Mouse (Mus musculus): Measurements from ENCODE around the gene Pik3c2b.
"Not testable (repeated sequence)": the region's sequence is repeated elsewhere in the genome, so short reads cannot be mapped to it uniquely, and the experiment has no call there.

Gene Pik3c2b

DNA sequence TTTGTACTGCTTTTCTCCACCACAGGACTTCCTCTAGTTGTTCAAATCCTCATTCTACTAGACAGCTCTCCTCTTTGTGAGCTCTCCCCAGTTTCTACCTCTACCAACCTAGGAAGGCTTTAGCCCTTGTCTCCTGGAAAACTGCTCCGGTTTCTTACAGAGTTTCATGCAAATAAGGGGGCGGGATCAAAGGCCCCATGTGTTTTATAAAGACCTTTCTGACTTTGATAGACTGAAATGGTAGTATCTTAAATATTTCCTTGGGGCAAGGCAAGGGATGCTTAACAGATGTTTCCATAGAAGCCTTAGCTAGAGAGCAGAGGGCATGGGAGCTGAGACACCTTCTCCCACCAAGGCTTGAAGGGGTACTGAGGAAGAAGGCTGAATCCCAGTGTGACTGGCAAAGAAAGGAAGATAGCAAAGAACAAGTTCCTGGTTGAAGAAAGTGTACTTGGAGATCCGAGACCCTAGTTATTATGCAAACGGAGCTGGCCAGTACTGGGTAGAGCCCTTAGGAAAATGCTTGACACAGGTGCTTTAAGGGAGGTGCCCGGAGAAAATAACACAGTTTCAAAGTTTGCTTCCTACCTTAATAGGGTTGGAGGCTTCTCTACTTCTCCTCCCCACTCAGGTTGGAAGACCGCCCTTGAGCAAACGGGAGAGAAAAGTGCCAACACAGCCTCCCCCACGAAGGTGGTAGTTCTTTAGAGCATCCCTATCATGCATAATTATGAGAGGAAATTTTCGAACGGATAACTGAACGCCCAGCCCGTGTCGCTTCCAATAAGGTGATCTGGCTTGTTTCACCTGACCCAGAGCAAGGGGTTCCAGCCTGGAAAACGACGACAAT lies at the start of gene Pik3c2b:
Pik3c2b (plus strand) TSS at position 657 of the 850 bp plus-strand sequence.
- DNase-seq: no peak

DNA sequence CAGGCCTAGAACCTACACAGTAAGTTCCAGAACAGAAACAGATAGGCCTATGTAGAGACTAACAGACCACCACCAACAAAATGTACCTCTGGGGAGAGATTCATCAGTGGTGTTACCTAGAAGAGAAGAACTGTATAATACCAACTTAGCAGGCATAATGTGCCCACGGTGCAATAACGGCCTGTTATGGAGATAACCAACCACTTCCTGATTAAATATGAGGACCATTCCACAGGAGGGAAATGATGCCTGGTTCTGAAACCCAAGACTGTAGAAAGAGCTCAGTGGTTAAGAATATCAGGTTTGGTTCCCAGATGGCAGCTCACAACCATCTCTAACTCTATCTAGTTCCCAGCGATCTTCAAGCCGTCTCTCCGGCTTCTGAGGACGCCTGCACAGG lies 45.1 kb upstream of the Pik3c2b start:
- DNase-seq: no peak

DNA sequence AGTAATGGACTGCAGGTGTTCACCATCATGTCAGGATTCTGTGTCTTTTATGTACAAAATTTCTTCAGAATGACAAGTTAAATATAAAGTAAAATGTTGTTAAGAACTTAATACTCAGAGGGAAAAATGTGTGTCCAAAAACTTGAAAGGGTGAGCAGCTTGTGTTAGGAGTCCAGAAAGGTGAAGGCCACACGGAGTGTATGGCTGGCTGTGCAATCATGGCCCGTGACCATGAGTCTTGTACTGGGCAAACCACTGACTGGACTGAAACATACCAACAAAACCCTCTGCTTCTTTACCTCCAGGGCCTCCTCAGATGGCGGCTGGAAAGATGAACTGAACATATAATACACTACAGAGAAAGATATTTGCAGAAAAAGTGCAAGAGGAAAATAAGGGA lies 38.9 kb upstream of the Pik3c2b start:
- no peak for DNase-seq

DNA sequence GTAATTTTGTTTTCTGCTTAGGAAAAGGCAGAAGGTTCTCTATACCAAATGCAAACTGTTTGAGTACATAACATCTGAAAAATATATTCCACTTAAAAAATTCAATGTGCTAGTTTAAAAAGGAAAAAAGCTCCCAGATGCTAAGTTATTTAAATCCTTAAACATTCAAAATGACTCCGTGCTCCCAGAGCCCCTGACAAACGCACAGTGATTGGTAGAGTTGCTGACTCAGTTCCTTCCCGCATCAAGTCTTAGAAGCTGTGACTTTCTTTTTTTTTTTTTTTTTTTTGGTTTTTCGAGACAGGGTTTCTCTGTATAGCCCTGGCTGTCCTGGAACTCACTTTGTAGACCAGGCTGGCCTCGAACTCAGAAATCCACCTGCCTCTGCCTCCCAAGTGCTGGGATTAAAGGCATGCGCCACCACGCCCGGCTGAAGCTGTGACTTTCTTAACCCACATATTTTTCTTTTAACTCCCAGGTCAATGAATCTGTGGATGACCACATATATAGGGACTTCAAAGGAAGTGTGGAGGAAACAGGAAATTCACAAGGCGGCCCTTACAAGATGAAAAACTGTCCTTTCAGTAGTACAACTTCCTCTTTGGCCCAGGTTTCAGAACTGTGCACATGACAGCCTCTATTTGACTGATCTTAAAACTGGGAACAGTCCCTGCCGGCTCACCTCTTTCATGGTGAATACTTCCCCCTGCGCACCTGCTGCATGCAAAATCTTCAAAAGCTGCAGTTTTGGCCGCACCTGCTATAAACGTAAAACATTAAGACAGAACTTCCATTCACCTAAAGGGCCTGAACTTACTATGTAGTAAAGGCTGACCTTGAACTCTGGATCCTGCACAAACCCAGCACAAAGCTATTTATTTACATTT lies 33.3 kb upstream of the Pik3c2b start:
- no peak for DNase-seq

DNA sequence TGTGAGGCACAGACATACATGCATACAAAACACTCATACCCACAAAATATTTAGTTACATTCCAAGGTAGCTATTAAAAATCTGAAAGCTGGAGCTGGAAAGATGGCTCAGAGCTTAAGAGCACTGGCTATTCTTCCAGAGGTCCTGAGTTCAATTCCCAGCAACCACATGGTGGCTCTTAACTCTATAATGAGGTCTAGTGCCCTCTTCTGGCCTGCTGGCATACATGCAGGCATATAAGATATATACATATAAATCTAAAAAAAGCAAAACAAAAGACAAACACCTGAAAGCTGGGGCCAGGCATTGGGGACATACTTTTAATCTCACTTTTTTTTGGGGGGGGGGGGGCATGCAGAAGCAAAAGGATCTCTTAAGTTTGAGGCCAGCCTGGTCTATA lies 32.1 kb upstream of the Pik3c2b start:
- no peak for DNase-seq

DNA sequence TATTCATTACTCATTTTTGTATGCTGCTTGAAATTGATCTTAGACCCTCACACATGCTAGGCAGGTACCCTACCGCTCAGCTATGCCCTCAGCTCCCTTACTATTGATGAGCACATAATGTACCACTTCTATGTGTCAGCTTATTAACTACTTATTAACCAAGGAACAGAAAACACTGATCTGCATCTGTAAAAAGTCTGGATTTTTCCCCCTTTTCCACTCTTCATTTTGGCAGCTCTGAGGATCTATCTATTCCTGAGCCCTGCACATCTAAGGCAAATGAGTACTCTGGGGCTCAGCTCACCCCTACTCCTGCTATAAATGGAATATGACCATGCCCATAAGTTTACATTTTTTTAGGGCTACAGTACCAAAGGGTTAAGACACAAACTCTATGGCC lies 31.3 kb upstream of the Pik3c2b start:
- DNase-seq: no peak

DNA sequence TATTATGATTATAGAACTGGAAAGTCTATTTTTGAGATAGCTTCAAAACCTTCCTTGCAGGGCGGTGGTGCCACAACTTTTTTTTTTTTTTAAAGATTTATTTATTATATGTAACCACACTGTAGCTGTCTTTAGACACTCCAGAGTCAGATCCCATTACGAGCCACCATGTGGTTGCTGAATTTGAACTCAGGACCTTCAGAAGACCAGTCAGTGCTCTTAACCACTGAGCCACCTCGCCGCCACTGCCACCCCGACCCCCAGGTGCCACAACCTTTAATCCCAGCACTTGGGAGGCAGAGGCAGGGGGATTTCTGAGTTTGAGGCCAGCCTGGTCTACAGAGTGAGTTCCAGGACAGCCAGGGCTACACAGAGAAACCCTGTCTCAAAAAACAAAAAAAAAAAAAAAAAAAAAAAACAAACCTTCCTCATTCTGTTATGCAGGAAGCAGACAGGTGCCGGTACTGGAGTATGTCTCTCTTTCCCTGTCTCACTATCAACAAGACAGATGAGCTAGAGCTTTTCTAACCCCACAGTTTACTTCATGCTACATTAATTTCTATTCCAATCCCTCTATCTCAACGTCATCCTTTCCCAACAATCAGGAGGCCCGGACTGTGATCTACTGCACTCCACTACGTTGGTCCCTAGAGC lies 28.6 kb upstream of the Pik3c2b start:
- no peak for DNase-seq

DNA sequence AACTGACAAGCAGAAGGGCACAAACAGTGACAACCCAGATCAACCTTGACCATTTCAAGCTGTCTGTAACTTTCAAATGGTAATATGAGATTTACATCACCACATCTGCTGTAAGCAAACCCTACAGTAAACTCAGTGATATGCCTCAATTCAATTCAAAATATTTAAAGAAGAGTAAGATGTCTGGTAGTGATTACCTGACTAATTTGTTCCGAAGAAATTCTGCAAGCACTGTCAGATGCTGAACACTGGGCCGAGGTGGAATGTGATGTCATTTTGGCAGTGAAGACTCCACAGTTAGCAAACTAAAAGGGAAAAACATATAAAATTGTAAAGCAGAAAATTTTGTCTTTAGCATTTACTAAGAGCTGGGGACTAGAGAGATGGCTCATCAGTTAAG lies 26.9 kb upstream of the Pik3c2b start:
- DNase-seq: no peak

DNA sequence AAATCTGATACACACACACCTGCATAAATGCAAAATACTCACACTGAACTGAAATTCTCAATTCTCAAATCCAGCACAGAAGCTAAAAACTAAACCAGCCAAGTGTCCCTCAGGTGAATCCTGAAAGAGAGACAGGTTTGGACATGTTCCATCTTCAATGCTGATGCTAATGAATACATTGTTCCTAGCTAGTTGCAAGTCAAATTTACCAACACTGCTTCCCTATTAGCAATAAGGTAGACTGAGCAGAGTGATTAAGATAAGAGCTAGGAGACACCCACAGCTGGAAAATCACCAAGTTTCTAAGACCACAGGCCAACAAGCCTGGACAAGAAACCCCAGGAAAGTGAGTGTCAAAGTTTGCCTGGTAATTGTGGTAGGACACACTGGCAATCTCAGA lies 26.2 kb upstream of the Pik3c2b start:
- DNase-seq: no peak

DNA sequence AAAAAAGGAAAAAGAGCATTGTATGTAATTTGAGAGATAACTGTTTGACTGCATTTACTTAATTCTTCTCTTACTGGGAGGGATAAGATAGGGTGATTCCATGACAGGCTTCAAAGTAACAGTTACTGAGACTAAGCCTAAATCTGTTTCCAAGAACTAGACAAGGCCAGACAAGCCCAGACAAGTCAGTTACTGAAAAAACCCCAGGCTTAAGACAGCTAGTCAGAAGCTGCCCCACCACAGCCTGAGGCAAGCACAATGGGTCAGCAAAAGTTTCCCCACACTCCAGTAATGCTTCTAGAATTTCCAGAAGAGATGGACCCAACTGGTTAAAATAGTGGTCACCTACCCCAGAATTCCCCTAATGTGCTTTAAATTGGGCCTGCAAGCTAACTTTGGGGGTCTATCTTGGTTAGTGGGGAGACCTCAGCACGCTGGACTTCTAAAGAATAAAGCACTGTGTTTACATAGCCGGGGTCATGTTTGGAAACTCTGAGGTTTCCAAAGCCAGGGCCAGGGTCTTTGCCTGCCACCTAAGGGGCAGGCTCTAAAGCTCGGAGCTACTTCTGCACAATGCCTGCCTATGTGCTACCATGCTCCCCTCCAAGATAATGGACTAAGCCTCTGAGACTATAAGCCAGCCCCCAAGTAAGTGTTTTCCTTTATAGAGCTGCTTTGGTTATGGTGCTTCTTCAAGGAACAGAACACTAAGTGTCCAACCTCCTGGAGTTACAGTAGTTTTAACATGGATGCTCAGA lies 25.2 kb upstream of the Pik3c2b start:
- DNase-seq: no peak

DNA sequence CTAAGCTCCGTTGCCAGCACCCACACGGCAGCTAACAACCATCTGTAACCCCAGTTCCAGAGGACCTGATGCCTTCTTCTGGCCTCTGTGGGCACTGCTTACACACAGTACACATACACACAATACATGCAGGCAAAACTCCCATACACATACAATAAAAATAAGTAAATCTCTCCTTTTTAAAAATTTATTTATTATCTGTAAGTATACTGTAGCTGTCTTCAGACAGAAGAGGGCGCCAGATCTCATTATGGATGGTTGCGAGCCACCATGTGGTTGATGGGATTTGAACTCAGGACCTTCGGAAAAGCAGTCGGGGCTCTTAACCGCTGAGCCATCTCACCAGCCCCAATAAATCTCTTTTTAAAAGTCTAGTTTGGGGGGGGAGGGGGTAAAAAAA lies 24.1 kb upstream of the Pik3c2b start:
- DNase-seq: no peak

DNA sequence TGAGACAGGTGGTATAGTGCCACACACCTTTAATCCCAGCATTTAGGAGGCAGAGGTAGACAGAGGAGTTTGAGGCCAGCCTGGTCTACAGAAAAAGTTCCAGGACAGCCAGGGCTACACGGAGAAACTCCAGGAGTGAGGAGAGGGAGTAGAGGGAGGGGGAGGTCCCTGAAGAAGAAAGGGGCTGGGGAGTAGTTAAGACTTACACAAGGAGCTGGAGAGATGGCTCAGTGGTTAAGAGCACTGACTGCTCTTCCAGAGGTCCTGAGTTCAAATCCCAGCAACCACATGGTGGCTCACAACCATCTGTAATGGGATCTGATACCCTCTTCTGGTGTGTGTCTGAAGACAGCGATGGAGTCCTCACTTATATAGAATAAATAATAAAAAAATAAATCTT lies 23.5 kb upstream of the Pik3c2b start:
- not testable (repeated sequence) for DNase-seq

DNA sequence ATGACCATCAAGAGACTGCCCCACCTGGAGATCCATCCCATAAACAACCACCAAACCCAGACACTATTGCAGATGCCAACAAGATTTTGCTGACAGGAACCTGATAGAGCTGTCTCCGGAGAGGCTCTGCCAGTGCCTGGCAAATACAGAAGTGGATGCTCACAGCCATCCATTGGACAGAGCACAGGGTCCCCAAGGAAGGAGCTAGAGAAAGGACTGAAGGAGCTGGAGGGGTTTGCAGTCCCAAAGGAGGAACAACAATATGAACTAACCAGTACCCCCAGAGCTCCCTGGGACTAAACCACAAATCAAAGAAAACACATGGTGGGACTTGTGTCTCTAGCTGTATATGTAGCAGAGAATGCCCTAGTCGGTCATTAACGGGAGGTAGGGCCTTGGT lies 21.7 kb upstream of the Pik3c2b start:
- DNase-seq: not testable (repeated sequence)

DNA sequence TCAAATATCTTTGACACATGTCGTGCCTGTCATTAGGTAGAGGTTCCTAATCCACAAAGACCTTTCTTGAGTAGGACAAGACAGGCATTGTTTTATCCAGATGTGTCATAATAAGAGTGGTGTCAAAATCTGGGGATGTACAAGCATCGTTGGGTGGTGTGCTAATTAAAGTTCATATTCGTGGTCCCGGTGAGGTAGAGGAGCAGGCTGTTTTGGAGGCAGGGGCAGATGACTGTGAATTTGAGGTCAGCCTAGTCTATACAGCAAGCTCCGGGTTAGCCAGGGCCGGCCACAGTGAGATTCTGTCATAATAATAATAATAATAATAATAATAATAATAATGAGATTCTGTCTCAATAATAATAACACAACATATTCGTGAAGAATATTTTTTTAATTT lies 21.0 kb upstream of the Pik3c2b start:
- no peak for DNase-seq

DNA sequence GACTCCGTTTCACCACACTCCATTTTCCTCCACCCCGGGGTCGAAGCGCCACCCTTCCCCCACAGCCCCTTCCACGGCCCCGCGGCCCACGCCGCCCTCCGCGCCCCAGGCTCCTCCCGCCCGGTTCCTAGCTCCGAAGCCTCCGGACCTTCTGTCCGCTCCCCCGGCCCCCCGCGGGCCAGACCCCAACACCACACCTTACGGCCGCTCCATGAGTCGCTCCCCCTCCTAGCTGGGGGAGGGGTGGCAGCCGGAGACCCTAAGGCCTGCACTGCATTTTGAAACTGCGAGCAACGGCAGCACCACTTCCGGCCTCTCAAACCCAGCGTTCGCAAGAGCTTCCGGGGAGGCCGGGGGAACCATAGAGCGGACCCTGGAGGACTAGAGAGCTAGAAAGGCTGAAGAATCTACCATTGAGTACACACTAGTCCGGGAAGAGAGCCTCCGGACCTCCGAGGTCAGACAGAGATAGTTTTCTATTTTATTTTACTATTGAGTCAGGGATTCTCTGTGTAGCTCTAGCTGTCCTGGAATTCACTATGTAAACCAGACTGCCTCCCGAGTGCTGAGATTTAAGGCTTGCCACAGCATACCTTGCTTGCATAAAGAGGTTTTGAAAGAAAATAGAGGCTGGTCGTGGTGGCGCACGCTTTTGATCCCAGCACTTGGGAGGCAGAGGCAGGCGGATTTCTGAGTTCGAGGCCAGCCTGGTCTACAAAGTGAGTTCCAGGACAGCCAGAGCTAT lies 20.2 kb upstream of the Pik3c2b start:
- peak; percentile 87 for DNase-seq

DNA sequence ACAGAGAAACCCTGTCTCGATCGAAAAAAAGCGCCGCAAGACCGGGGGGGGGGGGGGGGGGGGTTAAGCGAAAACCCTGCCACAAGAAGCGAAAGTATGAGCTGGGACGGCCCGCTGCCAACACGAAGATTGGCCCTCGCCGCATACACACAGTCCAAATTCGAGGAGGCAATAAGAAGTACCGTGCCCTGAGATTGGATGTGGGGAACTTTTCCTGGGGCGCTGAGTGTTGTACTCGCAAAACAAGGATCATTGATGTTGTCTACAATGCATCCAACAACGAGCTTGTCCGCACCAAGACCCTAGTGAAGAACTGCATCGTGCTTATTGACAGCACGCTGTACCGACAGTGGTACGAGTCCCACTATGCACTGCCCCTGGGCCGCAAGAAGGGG lies 19.7 kb upstream of the Pik3c2b start:
- DNase-seq: not testable (repeated sequence)

DNA sequence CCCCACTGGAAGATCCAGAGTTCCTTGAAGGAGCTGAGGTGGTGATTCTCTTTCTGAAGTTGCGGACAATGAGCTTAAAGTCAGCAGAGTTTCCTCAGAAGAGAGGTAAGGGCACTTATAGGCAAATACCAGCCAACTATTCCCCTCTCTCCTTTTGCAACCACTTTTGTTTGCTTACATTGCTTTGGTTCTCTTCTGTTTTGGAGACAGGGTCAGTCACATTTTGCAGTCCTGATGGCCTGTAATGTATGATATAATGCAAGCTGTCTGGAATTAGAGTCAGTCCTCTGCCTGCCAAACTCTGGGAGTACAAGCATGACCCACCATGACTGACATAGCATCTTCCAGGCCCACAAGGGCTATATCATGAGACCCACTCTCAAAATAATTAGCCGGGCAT lies 18.3 kb upstream of the Pik3c2b start:
- DNase-seq: no peak

DNA sequence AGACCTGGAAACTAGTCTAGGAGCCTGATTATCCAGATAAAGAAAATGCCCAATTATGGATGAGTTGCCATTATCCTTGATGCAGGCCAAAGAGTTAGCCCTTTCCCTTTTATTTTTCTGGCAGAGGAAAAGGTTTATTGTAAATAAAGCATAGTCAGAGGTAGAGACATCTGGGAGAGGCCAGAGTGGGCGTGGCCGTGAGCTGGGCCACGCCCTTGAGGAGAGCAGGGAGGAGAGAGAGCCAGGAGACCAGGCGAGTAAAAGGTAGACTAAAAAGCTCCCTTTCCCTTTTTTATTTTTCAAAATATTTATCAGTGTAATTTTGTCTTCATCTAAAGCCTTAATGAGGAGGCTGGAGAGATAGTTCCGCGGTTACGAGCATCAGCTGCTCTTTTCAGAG lies 17.5 kb upstream of the Pik3c2b start:
- DNase-seq: no peak

DNA sequence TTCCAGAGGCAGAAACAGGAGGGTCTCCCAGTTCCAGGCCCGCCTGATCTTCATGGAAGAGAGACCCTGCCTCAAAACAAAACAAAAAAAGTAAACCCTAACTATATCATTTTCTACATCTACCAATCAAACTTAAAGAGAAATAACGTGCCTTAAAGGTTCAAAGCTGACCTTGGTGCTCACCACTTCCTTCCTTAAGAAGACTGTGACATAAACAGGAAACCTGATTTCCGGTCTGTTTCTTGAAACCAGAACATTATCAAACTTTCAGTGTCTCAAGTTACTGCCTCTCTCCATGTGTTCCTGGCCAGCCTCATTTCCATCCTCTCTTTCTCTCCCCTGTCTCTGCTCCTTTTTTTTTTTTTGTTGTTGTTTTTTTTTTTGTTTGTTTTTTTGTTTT lies 15.7 kb upstream of the Pik3c2b start:
- DNase-seq: no peak

DNA sequence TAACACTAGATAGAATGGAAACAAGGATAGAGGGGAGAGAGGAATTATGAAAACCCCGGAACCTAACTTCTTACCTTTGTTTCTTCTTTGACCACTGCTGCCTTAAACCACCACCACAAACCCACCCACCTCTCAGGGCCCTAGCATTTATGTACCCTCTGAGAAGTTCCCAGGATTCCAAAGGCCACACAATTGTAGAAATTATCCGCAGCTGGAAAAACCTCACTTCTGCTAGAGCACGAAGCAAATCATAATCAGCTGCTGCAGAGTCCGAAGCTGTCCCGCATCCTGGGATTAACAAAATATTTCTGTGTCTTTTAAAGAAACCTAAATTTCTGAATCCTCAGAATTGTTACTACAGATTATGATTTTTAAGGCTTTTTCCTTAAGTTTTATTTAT lies 15.0 kb upstream of the Pik3c2b start, which contains the start of gene Mdm4:
Mdm4 (minus strand) TSS at position 101 of the 400 bp plus-strand sequence.
- no peak for DNase-seq

DNA sequence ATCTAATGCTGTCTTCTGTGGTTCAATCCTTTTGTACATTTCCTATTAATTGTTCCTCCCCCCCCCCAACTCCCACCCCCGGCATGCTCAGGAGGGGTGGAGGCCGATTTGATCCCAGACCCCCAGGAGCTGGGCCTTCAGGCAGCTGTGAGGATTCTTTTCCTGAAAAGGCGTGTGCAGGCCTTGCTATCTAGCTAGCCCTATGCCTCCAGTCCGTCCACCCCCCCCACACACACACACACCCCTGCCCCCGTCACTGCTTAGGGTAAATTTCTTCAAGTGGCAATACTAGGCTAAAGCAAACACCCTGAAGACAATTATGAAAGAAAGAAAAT lies 12.5 kb upstream of the Pik3c2b start:
- DNase-seq: no peak
